Mouse (Mus musculus): Measurements from ENCODE around the gene Otud7b. TPM values are rescaled to one million over a fixed set of nuclear protein-coding genes. Genes with fewer than 3 reads are reported as not detected.
"Not testable (repeated sequence)": the region's sequence is repeated elsewhere in the genome, so short reads cannot be mapped to it uniquely, and the experiment has no call there.

The Otud7b gene
- polyA plus RNA-seq, 1 experiment, result not detected

- WGBS, result 88% methylated on average over 11 of the region's 11 CpGs
- TF ChIP-seq POLR2A (IDR thresholded peaks at IDR 0.05; ENCODE audit: insufficient read depth, low read depth, low read length), result no peak
- TF ChIP-seq CTCF (IDR thresholded peaks at IDR 0.05; ENCODE audit: insufficient read depth, low read depth, low read length), result no peak
- no peak overlapping the region for H3K4me3 ChIP-seq (ENCODE audit: insufficient read depth, low read depth, low read length)
- H3K27ac ChIP-seq (ENCODE audit: insufficient read depth, low read depth, low read length), result no peak overlapping the region
- H3K4me1 ChIP-seq (ENCODE audit: control insufficient read depth, insufficient read depth, low read length), result peaks cover 25% of the 10 kb centered on the region
Observed at GRCm38 (mm10) chr3:96195616-96196313, 91.4 kb downstream of the Otud7b start.

DNA sequence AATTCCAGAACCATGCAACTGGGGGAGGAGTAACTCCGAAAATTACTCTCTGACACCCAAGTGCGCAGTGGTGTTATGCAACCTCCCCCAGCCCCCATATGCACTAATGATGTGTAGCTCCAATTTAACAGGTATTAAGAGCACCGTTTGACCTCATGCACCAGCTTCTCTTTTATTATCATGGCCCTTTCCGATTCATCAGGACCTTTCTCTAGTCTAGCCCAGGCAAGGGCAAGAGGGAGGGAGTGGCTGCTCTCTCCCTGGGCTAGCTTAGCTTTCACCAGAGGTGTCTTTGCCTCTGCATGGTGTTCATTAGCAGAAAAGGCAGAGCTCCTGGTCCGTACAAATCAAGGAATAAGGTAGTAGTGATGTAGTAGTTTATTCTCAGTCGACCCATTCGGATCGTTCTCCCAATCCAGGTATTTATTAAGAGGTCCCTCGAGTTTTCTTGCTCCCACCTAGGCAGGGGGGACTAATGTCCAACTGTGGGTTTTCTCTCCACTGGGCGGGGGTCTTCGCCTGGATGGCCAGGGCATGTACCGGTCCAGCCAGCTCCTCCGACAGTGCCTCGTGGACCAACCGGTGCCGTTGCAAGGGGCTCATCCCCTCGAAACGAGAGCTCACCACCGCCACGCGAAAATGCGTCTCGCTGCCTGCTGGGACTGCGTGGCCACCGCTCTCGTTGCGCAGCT, 92.3 kb downstream of the Otud7b start:
- H3K27ac ChIP-seq (ENCODE audit: insufficient read depth, low read depth, low read length), result peak overlapping the region; percentile 99
- TF ChIP-seq POLR2A (IDR thresholded peaks at IDR 0.05; ENCODE audit: insufficient read depth, low read depth, low read length) (no peak), CTCF (IDR thresholded peaks at IDR 0.05; ENCODE audit: insufficient read depth, low read depth, low read length) (no peak)
- H3K4me1 ChIP-seq (ENCODE audit: control insufficient read depth, insufficient read depth, low read length), result peaks cover 25% of the 10 kb centered on the region
- peak overlapping the region; percentile 79 for H3K4me3 ChIP-seq (ENCODE audit: insufficient read depth, low read depth, low read length)
- WGBS, result 8% methylated on average over 27 of the region's 27 CpGs

DNA sequence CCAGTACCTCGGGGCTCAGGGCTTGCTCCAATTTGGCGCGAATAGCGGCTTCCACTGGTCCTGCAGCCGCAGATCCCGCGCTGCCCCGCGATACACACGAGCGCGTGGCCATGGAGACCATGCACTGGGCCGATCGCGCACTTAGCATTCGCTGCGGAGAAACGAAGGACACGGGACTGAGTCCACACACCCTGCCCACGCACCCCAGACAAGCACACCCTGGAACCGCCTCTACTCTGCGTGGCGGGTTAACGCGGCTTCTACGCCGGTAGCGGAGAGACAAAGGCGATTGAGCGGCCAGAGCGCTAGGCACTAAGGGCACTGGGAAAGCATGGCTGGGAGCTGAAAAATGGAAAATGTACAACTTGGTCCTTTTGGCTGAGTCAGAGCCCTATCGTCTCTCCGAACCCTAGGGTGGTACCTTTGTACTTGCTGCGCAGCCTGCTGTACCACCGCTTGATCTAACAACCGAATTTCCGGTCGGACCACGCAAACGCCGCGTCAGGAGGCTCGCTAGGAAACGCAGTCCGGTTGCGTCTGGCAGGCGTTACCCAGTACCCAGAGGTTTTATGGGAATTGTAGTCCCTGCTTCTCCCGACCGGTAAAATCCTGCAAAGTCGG, 92.9 kb downstream of the Otud7b start:
- Histone ChIP-seq H3K4me1 (ENCODE audit: control insufficient read depth, insufficient read depth, low read length) (peaks cover 24% of the 10 kb centered on the region), H3K27ac (ENCODE audit: insufficient read depth, low read depth, low read length) (peak overlapping the region; percentile 99), H3K4me3 (ENCODE audit: insufficient read depth, low read depth, low read length) (peak overlapping the region; percentile 79)
- TF ChIP-seq POLR2A (IDR thresholded peaks at IDR 0.05; ENCODE audit: insufficient read depth, low read depth, low read length), result peak; percentile 82
- TF ChIP-seq CTCF (IDR thresholded peaks at IDR 0.05; ENCODE audit: insufficient read depth, low read depth, low read length), result no peak
- under 1% methylated on average over 50 of the region's 50 CpGs for WGBS

DNA sequence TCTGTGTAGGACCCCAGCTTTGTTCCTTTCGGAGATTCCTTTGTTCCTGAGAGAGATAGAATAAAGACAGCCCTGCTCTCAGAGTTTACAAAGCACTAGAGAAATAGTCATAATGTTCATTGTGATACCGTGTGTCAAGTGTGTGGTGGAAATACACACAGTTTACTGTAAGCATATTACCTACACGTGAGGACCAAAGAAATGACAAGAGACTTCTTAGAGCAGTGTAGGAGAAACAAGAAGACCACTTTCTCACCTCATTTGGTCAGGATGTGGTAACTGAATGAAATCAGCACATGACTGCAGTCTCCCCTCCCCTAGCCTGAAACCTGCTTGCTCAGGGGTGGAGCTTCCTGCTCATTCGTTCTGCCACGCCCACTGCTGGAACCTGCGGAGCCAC, 93.9 kb downstream of the Otud7b start:
- H3K27ac ChIP-seq (ENCODE audit: insufficient read depth, low read depth, low read length), result no peak overlapping the region
- peaks cover 17% of the 10 kb centered on the region for H3K4me1 ChIP-seq (ENCODE audit: control insufficient read depth, insufficient read depth, low read length)
- TF ChIP-seq POLR2A (IDR thresholded peaks at IDR 0.05; ENCODE audit: insufficient read depth, low read depth, low read length) (no peak), CTCF (IDR thresholded peaks at IDR 0.05; ENCODE audit: insufficient read depth, low read depth, low read length) (no peak)
- no peak overlapping the region for H3K4me3 ChIP-seq (ENCODE audit: insufficient read depth, low read depth, low read length)
- 8% methylated on average over 6 of the region's 6 CpGs for WGBS

DNA sequence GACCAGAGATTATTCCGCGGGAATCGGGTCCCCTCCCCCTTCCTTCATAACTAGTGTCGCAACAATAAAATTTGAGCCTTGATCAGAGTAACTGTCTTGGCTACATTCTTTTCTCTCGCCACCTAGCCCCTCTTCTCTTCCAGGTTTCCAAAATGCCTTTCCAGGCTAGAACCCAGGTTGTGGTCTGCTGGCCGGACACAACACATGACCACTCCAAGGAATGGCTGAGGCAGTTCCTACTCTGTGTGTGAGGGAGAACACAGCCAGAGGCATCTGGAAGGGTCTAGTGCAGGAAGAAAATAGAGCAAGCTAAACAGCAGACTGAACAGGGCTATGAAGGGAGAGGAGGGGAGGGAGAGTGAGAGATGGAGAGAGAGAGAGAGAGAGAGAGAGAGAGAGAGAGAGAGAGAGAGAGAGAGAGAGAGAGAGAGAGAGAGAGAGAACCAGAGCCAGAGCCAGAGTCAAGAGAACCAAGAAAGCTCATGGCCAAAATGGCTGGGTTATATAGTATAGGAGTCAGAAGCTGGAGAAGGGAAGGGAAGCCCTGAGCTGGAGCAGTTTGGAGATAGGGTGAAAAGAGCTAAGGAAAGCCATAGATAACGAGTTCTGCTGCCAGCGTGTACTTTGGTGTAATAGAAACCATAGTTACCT, 94.4 kb downstream of the Otud7b start:
- H3K4me1 ChIP-seq (ENCODE audit: control insufficient read depth, insufficient read depth, low read length), result peaks cover 13% of the 10 kb centered on the region
- not testable (repeated sequence) for H3K4me3 ChIP-seq (ENCODE audit: insufficient read depth, low read depth, low read length); H3K27ac ChIP-seq (ENCODE audit: insufficient read depth, low read depth, low read length)
- 29% methylated on average over 8 of the region's 8 CpGs for WGBS

DNA sequence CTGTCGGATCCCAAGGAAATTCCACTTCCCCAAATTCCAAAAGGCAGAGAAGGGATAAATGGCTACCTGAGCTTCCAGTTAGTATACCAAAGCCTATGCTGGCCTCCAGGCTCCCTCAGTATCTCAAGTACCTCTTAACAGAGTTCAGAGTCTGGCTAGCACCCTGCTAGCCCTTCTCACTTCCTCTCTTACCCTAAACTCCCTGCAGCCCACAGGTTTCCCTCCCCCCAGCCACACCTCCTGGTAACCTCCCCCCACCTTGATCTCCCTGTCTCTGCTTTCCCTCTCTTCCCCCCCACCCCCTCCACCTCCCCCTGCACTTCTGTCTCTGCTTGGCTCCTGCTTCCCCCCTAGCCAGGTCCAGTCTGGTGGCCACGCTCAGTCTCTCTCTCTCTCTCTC, 95.4 kb downstream of the Otud7b start:
- H3K4me1 ChIP-seq (ENCODE audit: control insufficient read depth, insufficient read depth, low read length), result peaks cover 5% of the 10 kb centered on the region
- H3K4me3 ChIP-seq (ENCODE audit: insufficient read depth, low read depth, low read length), result no peak overlapping the region
- H3K27ac ChIP-seq (ENCODE audit: insufficient read depth, low read depth, low read length), result no peak overlapping the region
- TF ChIP-seq POLR2A (IDR thresholded peaks at IDR 0.05; ENCODE audit: insufficient read depth, low read depth, low read length) (no peak), CTCF (IDR thresholded peaks at IDR 0.05; ENCODE audit: insufficient read depth, low read depth, low read length) (no peak)
- 76% methylated on average over 2 of the region's 2 CpGs for WGBS

- TF ChIP-seq CTCF (IDR thresholded peaks at IDR 0.05; ENCODE audit: insufficient read depth, low read depth, low read length) (no peak), POLR2A (IDR thresholded peaks at IDR 0.05; ENCODE audit: insufficient read depth, low read depth, low read length) (no peak)
- WGBS, result 80% methylated on average over 3 of the region's 3 CpGs
- no peak overlapping the region for H3K4me3 ChIP-seq (ENCODE audit: insufficient read depth, low read depth, low read length)
- H3K4me1 ChIP-seq (ENCODE audit: control insufficient read depth, insufficient read depth, low read length), result no peaks in the 10 kb centered on the region
- no peak overlapping the region for H3K27ac ChIP-seq (ENCODE audit: insufficient read depth, low read depth, low read length)
Observed at GRCm38 (mm10) chr3:96207819-96208218, 103.5 kb downstream of the Otud7b start.

GRCm38 (mm10) chr3:96209242-96209641, 104.9 kb downstream of the Otud7b start:
- Histone ChIP-seq H3K27ac (ENCODE audit: insufficient read depth, low read depth, low read length) (no peak overlapping the region), H3K4me3 (ENCODE audit: insufficient read depth, low read depth, low read length) (no peak overlapping the region), H3K4me1 (ENCODE audit: control insufficient read depth, insufficient read depth, low read length) (no peaks in the 10 kb centered on the region)
- TF ChIP-seq CTCF (IDR thresholded peaks at IDR 0.05; ENCODE audit: insufficient read depth, low read depth, low read length) (no peak), POLR2A (IDR thresholded peaks at IDR 0.05; ENCODE audit: insufficient read depth, low read depth, low read length) (no peak)
- 33% methylated on average over 15 of the region's 15 CpGs for WGBS

Other genes starting within 250 kb of the Otud7b start
- gene Prpf3, start 248.6 kb upstream of the Otud7b start, polyA plus RNA-seq (2012; ENCODE audit: insufficient read depth, insufficient read length, low replicate concordance, missing spikeins), result 314 TPM in 1 of 2 replicates, not detected in the other
- not detected in 2 replicates for gene Mrps21, start 233.0 kb upstream of the Otud7b start, polyA plus RNA-seq (2012; ENCODE audit: insufficient read depth, insufficient read length, low replicate concordance, missing spikeins)
- not detected in 2 replicates for gene Ciart, start 222.3 kb upstream of the Otud7b start, polyA plus RNA-seq (2012; ENCODE audit: insufficient read depth, insufficient read length, low replicate concordance, missing spikeins)
- not detected in 2 replicates for gene BC028528, start 212.5 kb upstream of the Otud7b start, polyA plus RNA-seq (2012; ENCODE audit: insufficient read depth, insufficient read length, low replicate concordance, missing spikeins)
- not detected in 2 replicates for gene Aph1a, start 210.6 kb upstream of the Otud7b start, polyA plus RNA-seq (2012; ENCODE audit: insufficient read depth, insufficient read length, low replicate concordance, missing spikeins)
- not detected in 2 replicates for gene Car14, start 199.8 kb upstream of the Otud7b start, polyA plus RNA-seq (2012; ENCODE audit: insufficient read depth, insufficient read length, low replicate concordance, missing spikeins)
- gene Anp32e, start 175.3 kb upstream of the Otud7b start, polyA plus RNA-seq (2012; ENCODE audit: insufficient read depth, insufficient read length, low replicate concordance, missing spikeins), result 541 and 1,043 TPM in 2 replicates
- gene Plekho1, start 108.5 kb upstream of the Otud7b start, polyA plus RNA-seq (2012; ENCODE audit: insufficient read depth, insufficient read length, low replicate concordance, missing spikeins), result not detected in 2 replicates
- gene Vps45, start 46.1 kb upstream of the Otud7b start, polyA plus RNA-seq (2012; ENCODE audit: insufficient read depth, insufficient read length, low replicate concordance, missing spikeins), result not detected in 2 replicates
- gene Mtmr11, start 57.5 kb downstream of the Otud7b start, polyA plus RNA-seq (2012; ENCODE audit: insufficient read depth, insufficient read length, low replicate concordance, missing spikeins), result not detected in 2 replicates
- gene Sf3b4, start 67.8 kb downstream of the Otud7b start, polyA plus RNA-seq (2012; ENCODE audit: insufficient read depth, insufficient read length, low replicate concordance, missing spikeins), result not detected in 2 replicates
- gene Sv2a, start 76.6 kb downstream of the Otud7b start, polyA plus RNA-seq (2012; ENCODE audit: insufficient read depth, insufficient read length, low replicate concordance, missing spikeins), result 106 TPM in 1 of 2 replicates, not detected in the other
- gene Bola1, start 115.2 kb downstream of the Otud7b start, polyA plus RNA-seq (2012; ENCODE audit: insufficient read depth, insufficient read length, low replicate concordance, missing spikeins), result not detected in 2 replicates
- not detected in 2 replicates for gene Hist2h2ab, start 115.3 kb downstream of the Otud7b start, polyA plus RNA-seq (2012; ENCODE audit: insufficient read depth, insufficient read length, low replicate concordance, missing spikeins)
- gene Hist2h2ac, start 116.4 kb downstream of the Otud7b start, polyA plus RNA-seq (2012; ENCODE audit: insufficient read depth, insufficient read length, low replicate concordance, missing spikeins), result not detected in 2 replicates
- gene Hist2h2be, start 116.6 kb downstream of the Otud7b start, polyA plus RNA-seq (2012; ENCODE audit: insufficient read depth, insufficient read length, low replicate concordance, missing spikeins), result not detected in 2 replicates
- gene Hist2h3c2, start 134.6 kb downstream of the Otud7b start, polyA plus RNA-seq (2012; ENCODE audit: insufficient read depth, insufficient read length, low replicate concordance, missing spikeins), result not detected in 2 replicates
- gene Hist2h2aa2, start 135.7 kb downstream of the Otud7b start, polyA plus RNA-seq (2012; ENCODE audit: insufficient read depth, insufficient read length, low replicate concordance, missing spikeins), result not detected in 2 replicates
- gene Hist2h2aa1, start 141.0 kb downstream of the Otud7b start, polyA plus RNA-seq (2012; ENCODE audit: insufficient read depth, insufficient read length, low replicate concordance, missing spikeins), result not detected in 2 replicates
- not detected in 2 replicates for gene Hist2h3c1, start 142.2 kb downstream of the Otud7b start, polyA plus RNA-seq (2012; ENCODE audit: insufficient read depth, insufficient read length, low replicate concordance, missing spikeins)
- not detected in 2 replicates for gene Hist2h4, start 158.8 kb downstream of the Otud7b start, polyA plus RNA-seq (2012; ENCODE audit: insufficient read depth, insufficient read length, low replicate concordance, missing spikeins)
- gene Hist2h3b, start 164.1 kb downstream of the Otud7b start, polyA plus RNA-seq (2012; ENCODE audit: insufficient read depth, insufficient read length, low replicate concordance, missing spikeins), result not detected in 2 replicates
- not detected in 2 replicates for gene Hist2h2bb, start 165.2 kb downstream of the Otud7b start, polyA plus RNA-seq (2012; ENCODE audit: insufficient read depth, insufficient read length, low replicate concordance, missing spikeins)
- gene Fcgr1, start 189.4 kb downstream of the Otud7b start, polyA plus RNA-seq (2012; ENCODE audit: insufficient read depth, insufficient read length, low replicate concordance, missing spikeins), result not detected in 2 replicates

All from olfactory bulb, adult 2 months (tissue).